Mouse (Mus musculus) intestine, embryonic 14.5 days (tissue): ENCODE data around the gene Stk32c. TPM values are rescaled to one million over a fixed set of nuclear protein-coding genes. Genes with fewer than 3 reads are reported as not detected.

Experiments
- ATAC-seq: fragments of 200-750 bp; cut with Nextera tagmentation; replicated peaks from 2 replicates; pipeline ENCODE4 v1.8.0; 2017; ENCODE audit warnings: low read depth, moderate number of reproducible peaks, moderate TSS enrichment, moderate library complexity; ENCODE audit not compliant: low FRiP score, low TSS enrichment
- DNase-seq: peaks from one replicate; pipeline ENCODE4 v3.0.0-alpha.2; 2018; ENCODE audit warnings: low spot score
- H3K27ac ChIP-seq: fragments of 300-500 bp; sonication (generic); 2 replicates; pipeline ENCODE4 v1.5.1; 2014; ENCODE audit warnings: low read depth, mild to moderate bottlenecking, control low read depth
- H3K27me3 ChIP-seq: fragments of 300-500 bp; sonication (generic); replicated peaks from 2 replicates; pipeline ENCODE4 v1.6.1; 2014; ENCODE audit warnings: low read length, control low read depth; ENCODE audit not compliant: control insufficient read depth, insufficient read depth
- H3K36me3 ChIP-seq: fragments of 300-500 bp; sonication (generic); 2 replicates; pipeline ENCODE4 v1.6.1; 2014; ENCODE audit warnings: low read length, control low read depth; ENCODE audit not compliant: control insufficient read depth, insufficient read depth
- H3K4me1 ChIP-seq: fragments of 300-500 bp; sonication (generic); replicated peaks from 2 replicates; pipeline ENCODE4 v1.6.1; 2014; ENCODE audit warnings: low read length, control low read depth, mixed read lengths; ENCODE audit not compliant: control insufficient read depth, insufficient read depth
- H3K4me2 ChIP-seq: fragments of 300-500 bp; sonication (generic); 2 replicates; pipeline ENCODE4 v1.6.1; 2014; ENCODE audit warnings: low read length
- H3K4me3 ChIP-seq: fragments of 300-500 bp; sonication (generic); 2 replicates; pipeline ENCODE4 v1.5.1; 2014; ENCODE audit warnings: low read depth, low read length, control low read depth, mixed read lengths
- H3K9ac ChIP-seq: fragments of 300-500 bp; sonication (generic); 2 replicates; pipeline ENCODE4 v1.6.1; 2014; ENCODE audit warnings: mild to moderate bottlenecking, low read length
- H3K9me3 ChIP-seq: fragments of 300-500 bp; sonication (generic); 2 replicates; pipeline ENCODE4 v1.6.1; 2016; ENCODE audit warnings: low read length, control low read depth; ENCODE audit not compliant: control insufficient read depth
- WGBS: fragments of 180-500 bp; shearing (Covaris S2); extraction: QIAGEN DNeasy Blood & Tissue Kit; methylation state at CpG from one replicate; pipeline ENCODE4 v1.1.7; 2014; 5-methylcytosine and 5-hydroxymethylcytosine counted together
- polyA plus RNA-seq: library from polyadenylated mRNA; unstranded; fragments of >200 nt; fragmentation: Nextera tagmentation; extraction: Ambion mirVana; gene quantifications from 2 replicates; pipeline ENCODE4 v1.2.1, GENCODE M21; 2014

The Stk32c gene
- polyA plus RNA-seq, 1 experiment from 2014 or later: 0.15 TPM

DNA sequence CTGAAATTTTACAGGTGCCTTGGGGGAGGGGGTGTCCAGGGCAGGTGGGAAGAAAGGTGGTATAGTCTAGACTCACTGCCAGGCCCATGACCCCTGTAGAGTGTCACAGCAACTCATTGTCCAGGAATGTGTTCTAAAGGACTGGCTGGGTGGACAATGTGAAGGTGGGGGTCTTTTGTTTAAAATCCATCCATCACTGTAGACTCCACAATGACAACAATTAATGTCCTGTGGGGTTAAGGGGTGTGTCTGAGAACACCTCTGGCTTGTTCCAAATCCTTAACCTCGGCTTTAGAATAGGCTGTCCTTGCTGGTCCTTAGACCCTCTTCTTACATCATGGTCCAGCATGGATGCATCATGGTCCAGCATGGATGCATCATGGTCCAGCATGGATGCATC, 128.8 kb downstream of the Stk32c start:
- H3K36me3 ChIP-seq: no peaks in the 10 kb centered on the region
- H3K27me3 ChIP-seq: peaks cover 18% of the 10 kb centered on the region; the same call in 1 of the 2 replicates
- WGBS: 62% methylated on average over 1 of the region's 1 CpGs
- no peak for DNase-seq
- no peak overlapping the region for H3K4me2 ChIP-seq
- no peak overlapping the region for H3K27ac ChIP-seq
- H3K4me1 ChIP-seq: peaks cover 4% of the 10 kb centered on the region; the same call in 1 of the 2 replicates
- H3K9me3 ChIP-seq: no peaks in the 10 kb centered on the region
- no peak for ATAC-seq
- H3K9ac ChIP-seq: no peak overlapping the region
- no peak overlapping the region for H3K4me3 ChIP-seq

DNA sequence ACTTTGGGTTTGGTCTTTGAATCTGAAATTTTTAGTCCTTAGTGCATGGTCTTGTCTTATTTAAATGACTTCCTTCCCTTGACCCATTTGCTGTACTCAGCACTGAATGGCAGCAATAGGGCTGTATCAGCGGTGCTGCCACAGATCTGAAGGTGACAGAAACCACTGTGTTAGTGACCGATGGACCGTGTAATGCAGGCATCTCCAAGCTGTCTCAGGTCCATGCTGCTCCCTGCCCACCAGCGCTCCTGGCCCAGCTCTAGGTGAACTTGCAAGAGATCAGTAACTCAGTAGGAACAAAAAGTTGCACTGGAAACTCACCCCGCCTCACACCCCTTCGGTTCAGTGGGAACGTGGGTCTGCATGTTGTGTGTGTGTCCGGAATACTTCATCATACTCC, 130.8 kb downstream of the Stk32c start:
- Histone ChIP-seq H3K4me3 (no peak overlapping the region), H3K36me3 (no peaks in the 10 kb centered on the region), H3K4me2 (no peak overlapping the region), H3K27ac (no peak overlapping the region), H3K4me1 (peaks cover 18% of the 10 kb centered on the region), H3K9ac (no peak overlapping the region), H3K9me3 (no peaks in the 10 kb centered on the region), H3K27me3 (peaks cover 18% of the 10 kb centered on the region; the same call in 1 of the 2 replicates)
- DNase-seq (no peak), ATAC-seq (no peak)
- 84% methylated on average over 8 of the region's 8 CpGs for WGBS

DNA sequence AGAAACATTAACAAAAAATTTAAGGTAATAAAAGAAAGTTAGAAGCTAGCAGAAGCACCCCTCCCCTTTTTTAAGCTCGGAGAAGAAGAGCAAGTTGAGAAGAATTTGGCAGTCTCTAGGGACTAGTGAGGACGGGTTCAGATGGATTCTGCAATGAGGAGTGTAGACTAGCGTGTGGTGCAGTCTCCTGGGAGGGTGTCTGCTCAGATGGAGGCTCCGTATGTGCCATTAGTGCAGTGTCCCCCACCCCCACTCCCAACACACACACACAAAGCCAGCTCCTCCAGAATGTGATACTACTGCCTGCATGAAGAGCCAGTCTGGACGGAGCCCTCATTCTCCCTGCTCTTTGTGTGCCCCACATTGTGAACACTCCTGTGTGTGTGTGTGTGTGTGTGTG, 131.9 kb downstream of the Stk32c start:
- no peak overlapping the region for H3K27ac ChIP-seq
- WGBS: 64% methylated on average over 5 of the region's 5 CpGs

DNA sequence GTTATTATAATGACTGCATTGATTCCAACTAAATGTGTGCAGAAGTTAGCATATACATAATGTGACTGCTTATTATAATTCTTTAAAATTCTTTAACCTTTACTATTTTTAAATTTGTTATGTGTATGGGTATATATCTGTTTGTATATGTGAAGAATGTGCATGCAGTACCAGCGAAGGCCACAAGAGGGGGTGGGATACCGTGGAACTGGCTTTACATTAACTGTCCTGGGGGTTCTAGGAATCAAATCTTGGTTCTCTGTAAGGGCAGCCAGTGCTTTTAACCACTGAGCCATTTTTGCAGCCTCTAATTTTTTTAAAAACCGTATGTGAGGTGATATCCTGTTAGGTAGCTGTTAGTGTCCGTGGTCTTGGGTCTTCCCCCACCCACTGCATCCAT, 132.4 kb downstream of the Stk32c start:
- no peak for ATAC-seq
- no peak overlapping the region for H3K4me3 ChIP-seq

More for the DNA sequence above, 131.9 kb downstream of the Stk32c start:
- no peaks in the 10 kb centered on the region for H3K36me3 ChIP-seq
- H3K9ac ChIP-seq: no peak overlapping the region
- H3K9me3 ChIP-seq: no peaks in the 10 kb centered on the region
- ATAC-seq: no peak
- no peak overlapping the region for H3K4me3 ChIP-seq
- no peak for DNase-seq
- peaks cover 23% of the 10 kb centered on the region for H3K4me1 ChIP-seq
- no peak overlapping the region for H3K4me2 ChIP-seq
- H3K27me3 ChIP-seq: peaks cover 9% of the 10 kb centered on the region; the same call in 1 of the 2 replicates

DNA sequence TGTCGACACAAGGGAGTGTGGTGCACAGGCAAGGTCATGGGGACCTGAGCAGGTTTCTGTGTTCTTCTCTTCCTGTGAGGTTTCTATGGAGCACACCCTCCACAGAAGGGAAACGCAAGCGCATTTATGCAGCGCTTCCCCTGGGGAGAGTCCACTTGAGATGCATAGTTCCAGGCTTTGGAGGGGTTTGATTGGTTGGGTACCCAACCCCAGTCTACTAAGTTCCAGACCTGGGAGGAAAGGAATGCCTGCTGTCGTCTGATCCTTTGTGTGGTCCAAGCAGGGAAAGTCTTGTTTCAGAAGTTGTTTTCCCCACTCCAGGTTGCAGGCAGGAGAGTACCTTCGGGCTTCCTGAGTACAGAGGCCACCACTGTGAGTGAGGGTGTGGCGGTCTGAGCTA, 134.0 kb downstream of the Stk32c start:
- Histone ChIP-seq H3K4me1 (peaks cover 27% of the 10 kb centered on the region), H3K4me3 (no peak overlapping the region), H3K9ac (no peak overlapping the region), H3K9me3 (no peaks in the 10 kb centered on the region), H3K4me2 (no peak overlapping the region), H3K27ac (no peak overlapping the region), H3K36me3 (no peaks in the 10 kb centered on the region), H3K27me3 (no peaks in the 10 kb centered on the region)
- no peak for ATAC-seq
- whole genome bisulfite sequencing: 63% methylated on average over 7 of the region's 7 CpGs
- DNase-seq: no peak

More for the DNA sequence above, 132.4 kb downstream of the Stk32c start:
- Histone ChIP-seq H3K9ac (no peak overlapping the region), H3K4me2 (no peak overlapping the region), H3K27me3 (peaks cover 7% of the 10 kb centered on the region; the same call in 1 of the 2 replicates), H3K9me3 (no peaks in the 10 kb centered on the region), H3K36me3 (no peaks in the 10 kb centered on the region), H3K4me1 (peaks cover 23% of the 10 kb centered on the region), H3K27ac (no peak overlapping the region)
- 66% methylated on average over 4 of the region's 4 CpGs for WGBS
- DNase-seq: no peak

DNA sequence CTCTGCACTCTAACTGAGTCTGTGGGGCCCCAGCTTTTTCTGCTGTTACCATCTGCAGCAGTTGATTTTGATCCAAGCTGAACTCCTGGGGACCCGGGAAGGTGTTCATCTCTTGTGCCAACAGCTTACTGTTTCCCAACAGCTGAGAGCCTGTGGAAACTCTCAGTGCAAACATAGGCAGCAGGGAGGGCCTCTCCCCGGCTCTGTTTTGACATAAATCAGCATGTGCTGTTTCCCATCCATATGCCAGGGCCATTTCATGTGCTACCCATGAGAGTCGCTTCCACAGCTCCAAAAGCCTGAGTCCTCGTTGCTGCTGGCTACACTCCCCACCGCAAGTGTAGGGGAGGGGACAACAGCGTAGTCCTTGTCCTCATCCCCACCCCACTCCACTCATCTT, 134.9 kb downstream of the Stk32c start:
- Histone ChIP-seq H3K9me3 (no peaks in the 10 kb centered on the region), H3K9ac (no peak overlapping the region), H3K4me3 (no peak overlapping the region), H3K27ac (peak overlapping the region; percentile 49; the same call in 1 of the 2 replicates), H3K4me2 (peak overlapping the region; percentile 9), H3K4me1 (peaks cover 27% of the 10 kb centered on the region), H3K27me3 (no peaks in the 10 kb centered on the region), H3K36me3 (no peaks in the 10 kb centered on the region)
- WGBS: 42% methylated on average over 6 of the region's 6 CpGs
- DNase-seq: no peak
- no peak for ATAC-seq

DNA sequence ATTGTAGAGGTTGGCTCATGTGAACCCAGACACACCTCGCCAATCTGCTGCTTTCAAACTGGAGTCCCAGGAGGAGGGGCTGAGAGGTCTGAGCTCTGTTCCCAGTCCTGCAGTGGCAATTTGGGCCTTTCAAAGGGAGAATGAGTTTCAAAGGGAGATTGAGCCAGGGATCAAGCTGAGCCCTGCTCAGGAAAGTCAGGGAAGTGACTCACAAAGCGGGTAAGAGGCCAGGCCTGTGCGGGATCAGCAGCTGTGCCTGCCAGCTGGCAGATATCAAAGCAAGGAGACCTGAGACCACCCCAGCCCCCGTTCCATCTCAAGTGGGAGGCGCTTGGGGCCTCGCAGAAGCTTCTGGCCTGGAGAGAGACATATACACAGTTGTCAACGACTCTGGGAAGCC, 135.8 kb downstream of the Stk32c start:
- H3K27ac ChIP-seq: peak overlapping the region; percentile 49; the same call in 1 of the 2 replicates
- DNase-seq (no peak), ATAC-seq (0 out of 2 replicates have a peak, but pooled peaks have one; percentile 16)
- no peak overlapping the region for H3K9ac ChIP-seq
- H3K36me3 ChIP-seq: no peaks in the 10 kb centered on the region
- H3K4me1 ChIP-seq: peaks cover 27% of the 10 kb centered on the region
- no peaks in the 10 kb centered on the region for H3K9me3 ChIP-seq
- 19% methylated on average over 7 of the region's 7 CpGs for WGBS
- no peaks in the 10 kb centered on the region for H3K27me3 ChIP-seq
- H3K4me3 ChIP-seq: no peak overlapping the region
- H3K4me2 ChIP-seq: peak overlapping the region; percentile 9; the same call in 1 of the 2 replicates

DNA sequence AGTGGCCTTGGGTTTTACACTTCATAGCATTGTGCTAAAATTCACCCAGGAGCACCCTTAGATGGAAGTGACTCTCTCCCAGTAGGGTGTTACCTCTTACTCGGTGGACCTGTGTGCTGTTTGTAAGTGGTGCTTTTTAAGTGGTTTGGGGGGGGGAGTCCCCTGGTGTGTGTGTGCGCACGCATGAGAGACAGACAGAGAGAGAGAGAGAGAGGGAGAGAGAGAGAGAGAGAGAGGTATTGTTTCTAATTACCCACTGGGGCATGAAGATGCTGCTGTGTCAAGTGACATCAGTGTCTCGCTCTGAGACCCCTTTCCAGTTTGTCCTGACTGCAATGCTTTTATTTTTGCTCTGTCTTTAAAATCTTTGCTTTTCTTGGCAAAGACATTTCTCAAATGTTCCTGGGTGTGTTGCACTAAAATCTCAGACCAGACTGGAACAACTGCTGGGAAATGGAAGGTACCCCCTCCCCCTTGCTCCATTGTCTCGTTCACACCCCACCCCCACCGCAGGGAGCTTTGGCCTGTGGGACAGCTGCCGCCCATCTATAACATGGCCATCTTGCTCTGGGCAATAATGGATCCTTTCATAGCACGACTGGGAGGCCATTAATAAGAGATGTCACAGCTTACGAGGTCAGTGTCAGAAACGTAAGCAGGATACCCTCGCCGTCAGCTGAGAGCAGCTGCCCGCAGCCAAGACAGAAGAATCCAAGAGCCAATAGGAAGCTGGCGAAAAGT, 137.9 kb downstream of the Stk32c start:
- H3K9me3 ChIP-seq: no peaks in the 10 kb centered on the region
- WGBS: 45% methylated on average over 14 of the region's 14 CpGs
- no peaks in the 10 kb centered on the region for H3K36me3 ChIP-seq
- no peak overlapping the region for H3K27ac ChIP-seq
- DNase-seq (no peak), ATAC-seq (0 out of 2 replicates have a peak, but pooled peaks have one; percentile 32)
- H3K9ac ChIP-seq: no peak overlapping the region
- H3K27me3 ChIP-seq: no peaks in the 10 kb centered on the region
- H3K4me2 ChIP-seq: no peak overlapping the region
- H3K4me1 ChIP-seq: peaks cover 27% of the 10 kb centered on the region
- no peak overlapping the region for H3K4me3 ChIP-seq

DNA sequence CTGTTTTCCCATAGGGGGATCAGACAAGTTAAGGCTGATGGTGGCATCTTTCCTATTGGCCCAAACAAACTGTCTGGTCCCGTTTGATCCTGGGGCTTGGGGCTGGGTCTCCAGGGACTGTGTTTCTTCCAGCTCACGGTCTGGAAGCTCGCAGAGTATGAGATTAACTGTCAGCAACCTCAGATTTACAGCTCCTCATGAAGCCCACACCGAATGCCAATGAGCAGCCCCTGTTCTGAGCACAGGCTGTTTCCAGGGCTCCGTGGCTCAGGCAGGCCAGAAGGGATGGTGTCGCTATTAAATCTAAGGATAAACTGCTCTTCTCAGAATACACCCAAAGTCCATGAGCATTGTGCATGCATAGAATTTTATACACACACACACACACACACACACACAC, 138.9 kb downstream of the Stk32c start:
- Histone ChIP-seq H3K9ac (no peak overlapping the region), H3K27me3 (no peaks in the 10 kb centered on the region), H3K4me3 (no peak overlapping the region), H3K4me2 (no peak overlapping the region), H3K27ac (no peak overlapping the region), H3K9me3 (no peaks in the 10 kb centered on the region), H3K4me1 (peaks cover 27% of the 10 kb centered on the region), H3K36me3 (no peaks in the 10 kb centered on the region)
- 22% methylated on average over 6 of the region's 6 CpGs for WGBS
- ATAC-seq (no peak), DNase-seq (no peak)
